Mouse (Mus musculus) liver, adult 2 months (tissue): ENCODE data around the gene Anapc7.
"Not testable (repeated sequence)": the region's sequence is repeated elsewhere in the genome, so short reads cannot be mapped to it uniquely, and the experiment has no call there.

Source experiments
- CTCF ChIP-seq: fragments of 200-500 bp; IDR thresholded peaks from 2 replicates; pipeline ENCODE4 v1.5.1; 2011; ENCODE audit warnings: low read depth, low read length, control low read depth
- POLR2A ChIP-seq: fragments of 200-500 bp; IDR thresholded peaks from 2 replicates; pipeline ENCODE4 v1.6.1; 2011; ENCODE audit warnings: low read length, control low read depth; ENCODE audit not compliant: insufficient read depth; ENCODE audit errors: extremely low read depth

GRCm38 (mm10) chr5:122420676-122421075 lies 817 bp upstream of the Anapc7 start:
- not testable (repeated sequence) for TF ChIP-seq POLR2A, CTCF
